Mouse (Mus musculus) activated CD4-positive, CD25-positive, alpha-beta regulatory T cell, adult 9 weeks (primary cell): ENCODE data around the gene Rbm31y. TPM values are rescaled to one million over a fixed set of nuclear protein-coding genes. Genes with fewer than 3 reads are reported as not detected.

Experiments
- polyA plus RNA-seq: library from polyadenylated mRNA; unstranded; fragments of 100-300 nt; shearing (Covaris generic); gene quantifications from one replicate; pipeline ENCODE4 v1.2.1, GENCODE M21; 2017

Rbm31y gene
- not detected for polyA plus RNA-seq

GRCm38 (mm10) chrY:17400461-17400860 lies at the start of gene Rbm31y:
Rbm31y (plus strand) TSS chrY:17400761.

